Mouse (Mus musculus) heart, postnatal 10 days (tissue): ENCODE measurements around the gene Gm49776. TPM values are rescaled to one million over a fixed set of nuclear protein-coding genes. Genes with fewer than 3 reads are reported as not detected.
"Not testable (repeated sequence)": the region's sequence is repeated elsewhere in the genome, so short reads cannot be mapped to it uniquely, and the experiment has no call there.

Source experiments
- DNase-seq, 2 experiments: peaks; one replicate each; pipeline ENCODE4 v3.0.0; 2021
- intact Hi-C: fragments of 180-260 bp; cut with DNase I; formaldehyde crosslinking; loops from one replicate; pipeline ENCODE4 v1.15.1; 2025
- microRNA-seq, 2 experiments: library from miRNA; unstranded; fragments of <30 nt; microRNA quantifications; one replicate each; pipeline ENCODE4 v1.2.0; 2022
- total RNA-seq, 2 experiments: library from RNA; stranded (reverse); gene quantifications; 2 replicates each; pipeline ENCODE4 v1.2.3; 2021

The Gm49776 gene
- total RNA-seq, 2 experiments from 2014 or later, result not detected

DNA sequence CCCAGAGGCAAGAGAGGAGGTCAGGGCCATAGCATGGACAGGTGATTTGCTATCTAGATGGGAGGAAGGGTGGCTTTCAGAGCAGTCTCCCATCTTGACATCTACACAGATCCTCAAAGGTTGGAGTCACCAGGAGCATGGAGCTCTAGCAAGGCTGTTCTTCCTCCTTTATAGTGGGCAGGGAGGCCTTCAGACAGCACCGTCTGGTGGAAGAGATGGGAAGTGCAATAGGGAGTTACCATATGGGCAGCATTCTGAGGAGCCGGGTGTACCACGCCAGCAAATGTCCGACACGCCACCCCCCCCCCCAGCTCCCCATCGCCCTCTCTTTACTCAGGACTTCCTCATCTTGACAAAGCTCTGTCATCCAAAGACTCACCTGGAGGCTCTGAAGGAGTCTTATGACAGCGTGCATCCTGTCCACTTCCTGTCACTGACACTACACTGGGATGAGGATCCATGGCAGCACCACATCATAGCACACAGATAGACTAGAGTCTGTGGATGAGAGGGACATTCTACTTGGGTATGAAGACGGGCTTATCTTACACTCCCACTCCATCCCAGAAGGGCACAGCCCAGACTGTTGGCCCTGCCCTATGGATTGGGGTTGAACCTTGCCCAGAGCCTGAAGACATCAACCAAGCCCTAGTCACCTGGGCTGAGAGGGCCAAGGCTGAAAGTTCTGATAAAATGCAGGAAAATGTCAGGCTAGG is 47.3 kb downstream of the Gm49776 start:
- peak; percentile 75 to 85 for DNase-seq

DNA sequence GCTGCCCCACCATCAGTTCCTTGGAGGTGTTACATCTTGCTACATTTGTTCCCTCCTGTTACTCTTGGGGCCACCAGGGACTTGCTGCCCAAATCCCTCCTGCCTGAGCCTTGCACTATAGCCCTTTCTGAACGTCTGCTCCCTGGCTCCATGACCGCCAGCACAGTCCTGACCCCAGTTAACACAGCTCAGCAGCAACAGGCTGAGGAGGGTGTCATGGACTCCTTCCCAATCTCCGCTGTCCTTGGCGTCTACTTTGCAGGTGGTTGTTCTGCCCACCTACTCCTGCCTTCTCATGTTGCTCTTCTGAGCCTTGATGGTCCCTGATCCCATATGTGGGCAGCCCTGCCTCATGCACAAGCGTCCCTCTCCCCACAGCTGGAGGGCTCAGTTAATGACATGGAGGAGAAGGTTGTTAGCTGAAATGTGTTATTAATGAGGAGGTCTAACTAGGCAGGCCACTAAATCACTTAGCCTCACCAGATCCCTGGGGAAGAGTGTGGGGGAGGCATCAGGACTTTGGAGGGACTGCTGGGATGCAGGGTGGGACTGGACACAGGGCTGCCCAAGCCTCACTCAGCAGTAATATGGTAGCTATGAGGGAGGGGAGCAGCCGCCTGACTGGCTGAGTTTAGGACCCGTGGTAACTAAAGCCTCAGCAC is 54.6 kb downstream of the Gm49776 start:
- no peak for DNase-seq

More for the DNA sequence above, 47.3 kb downstream of the Gm49776 start:
- intact Hi-C loops, result loop anchor here (1.0 to 2.0 kb wide), 5 partner anchors 38 to 159 kb away; partner anchors contain the start of genes Dgcr6 and Rtn4r

DNA sequence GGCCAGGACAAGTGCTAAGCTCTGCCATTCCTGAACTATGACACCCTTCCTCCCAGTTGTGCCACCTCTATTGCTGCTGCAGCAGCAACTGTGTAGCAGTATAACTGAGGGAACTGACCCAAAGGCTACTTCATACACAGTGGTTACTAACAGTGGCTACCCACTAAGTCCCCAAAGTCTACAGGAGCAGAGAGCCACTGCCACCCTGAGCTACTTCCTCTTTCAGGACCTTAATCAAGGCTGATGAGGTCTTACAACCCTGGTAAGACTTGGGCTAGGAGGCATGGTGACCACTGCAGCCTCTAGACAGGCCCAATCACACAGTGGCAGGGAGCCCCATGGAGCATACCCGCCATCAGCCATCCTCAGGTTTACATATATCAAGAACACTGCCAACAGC is 56.1 kb downstream of the Gm49776 start:
- intact Hi-C loops, result no loop called here
- DNase-seq, result no peak

More for the DNA sequence above, 54.6 kb downstream of the Gm49776 start:
- intact Hi-C loops, result no loop called here

DNA sequence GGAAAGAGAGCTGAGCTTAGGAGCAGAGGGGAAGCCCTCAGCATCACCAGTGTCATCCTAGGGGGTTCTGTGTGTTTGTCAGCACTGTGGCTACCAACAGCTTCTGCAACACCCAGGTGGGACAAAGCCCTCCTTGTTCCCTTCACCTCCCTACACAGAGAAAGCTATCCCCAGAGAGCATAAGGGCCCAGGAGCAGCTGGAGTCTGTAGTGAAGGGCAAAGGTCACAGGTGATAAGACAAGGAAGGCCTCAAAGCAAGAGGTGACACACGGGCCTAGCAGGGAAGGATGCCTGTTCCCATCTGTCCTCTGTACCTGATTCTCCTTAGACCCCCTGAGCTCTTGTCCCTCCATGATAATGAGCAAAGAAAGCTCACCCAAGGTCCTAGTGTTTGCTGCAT is 56.5 kb downstream of the Gm49776 start:
- intact Hi-C loops, result no loop called here
- DNase-seq, result no peak

DNA sequence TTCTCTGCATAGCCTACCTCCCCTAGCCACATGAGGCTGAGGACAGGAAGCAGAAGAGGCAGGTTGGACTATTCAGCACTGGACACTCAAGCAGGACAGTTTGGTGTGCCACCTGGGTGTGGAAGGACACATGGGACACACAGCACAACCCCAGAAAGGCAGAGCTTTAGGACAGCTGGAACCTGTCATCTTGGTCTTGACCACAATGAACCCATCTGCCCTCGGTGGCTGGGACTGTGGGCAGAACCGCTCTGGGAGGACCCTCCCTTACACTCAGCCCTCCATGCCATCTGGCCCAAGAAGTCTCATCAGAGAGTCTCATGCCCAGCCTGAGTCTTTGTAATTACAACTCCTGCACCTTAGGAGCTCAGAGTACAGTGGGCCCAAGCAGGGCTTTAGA is 58.1 kb downstream of the Gm49776 start:
- intact Hi-C loops, result no loop called here
- no peak for DNase-seq

DNA sequence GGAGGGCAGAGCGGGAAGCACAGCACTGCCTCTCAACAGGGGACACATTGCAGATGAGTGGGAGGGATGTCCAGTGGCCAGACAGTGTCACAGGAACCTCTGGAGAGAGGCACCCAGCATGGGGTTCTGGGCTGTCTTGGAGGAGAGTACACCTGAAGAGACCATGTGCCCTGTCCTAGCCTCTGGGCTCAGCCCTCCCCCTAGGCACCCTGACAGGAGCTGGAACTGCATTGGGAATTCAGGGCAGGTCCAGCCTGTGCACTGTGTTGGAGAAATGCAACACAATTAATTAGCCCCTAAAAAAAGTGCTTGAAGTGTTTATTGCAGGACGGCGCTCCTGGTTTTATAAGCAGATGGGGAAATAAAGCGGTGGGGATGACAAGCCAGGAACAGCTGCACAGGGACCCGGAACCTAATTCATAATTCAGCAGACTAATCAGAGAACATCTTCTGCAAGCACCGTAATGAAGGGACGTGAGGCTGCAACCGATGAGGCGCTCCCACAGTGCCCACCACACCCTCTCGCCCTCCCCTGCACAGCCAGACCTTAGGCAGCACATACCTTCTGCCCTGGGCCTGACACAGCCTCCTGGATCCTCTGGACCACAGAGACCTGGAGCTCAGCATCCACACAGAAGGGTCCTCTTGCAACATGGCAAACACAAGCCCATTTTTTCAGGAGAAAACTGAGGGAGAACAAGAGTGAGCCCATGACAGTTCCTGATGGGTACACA is 59.6 kb downstream of the Gm49776 start:
- intact Hi-C loops, result no loop called here
- DNase-seq, result no peak

DNA sequence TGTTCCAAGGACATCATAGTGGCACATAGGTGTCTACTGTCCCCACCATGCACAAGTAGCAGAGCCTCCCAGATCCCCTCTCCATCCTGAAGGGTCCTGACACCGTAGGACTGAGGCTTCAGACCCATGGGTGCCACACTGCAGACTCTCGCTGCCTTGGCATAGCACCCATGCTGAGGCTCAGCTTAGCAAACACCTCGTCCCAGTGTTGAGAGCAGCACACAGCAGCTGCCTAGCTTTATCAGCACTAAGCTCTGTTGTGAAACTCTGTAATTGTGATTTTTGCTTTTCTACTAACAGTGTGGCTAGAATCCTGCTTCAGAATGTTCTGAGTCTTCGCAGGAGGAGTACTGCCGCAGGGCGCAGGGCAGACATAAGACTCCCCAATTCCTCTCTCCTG is 60.2 kb downstream of the Gm49776 start:
- intact Hi-C loops, result no loop called here
- no peak for DNase-seq

DNA sequence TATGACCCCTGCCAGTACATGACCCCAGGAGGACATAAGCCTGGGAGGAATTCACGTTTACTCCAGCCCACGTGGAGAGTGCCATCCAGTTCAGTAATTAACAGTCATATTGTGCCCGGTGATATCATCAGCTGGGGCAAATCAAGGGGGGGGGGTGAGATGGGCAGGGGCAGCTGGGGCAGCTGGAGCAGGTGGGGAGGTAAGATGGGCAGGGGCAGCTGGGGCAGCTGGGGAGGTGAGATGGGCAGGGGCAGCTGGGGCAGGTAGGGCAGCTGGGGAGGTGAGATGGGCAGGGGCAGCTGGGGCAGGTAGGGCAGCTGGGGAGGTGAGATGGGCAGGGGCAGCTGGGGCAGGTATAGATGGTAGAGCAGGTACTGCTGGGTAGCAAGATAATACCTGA is 62.6 kb downstream of the Gm49776 start:
- intact Hi-C loops, DNase-seq: not testable (repeated sequence)

Small RNA genes lying within 50 kb of the gene (microRNA-seq; reads per million reads assigned to microRNA genes)
- gene Gm24572, result 0 to 0.35 reads per million in 2 experiments
- gene Mir1306, result 318 to 335 reads per million in 2 experiments

Other genes with a start within 250 kb of the Gm49776 start
- gene Dgcr6, start 205.5 kb downstream of the Gm49776 start, total RNA-seq, result 10 to 100 TPM; 42.8 to 47.4 TPM
- gene Prodh, start 168.1 kb downstream of the Gm49776 start, total RNA-seq, result 10 to 100 TPM in 1 of 2 experiments, 1 to 10 TPM in 1; 6.4 to 11.4 TPM
- 1 to 10 TPM; 7.7 to 7.9 TPM for gene Rtn4r, start 130.7 kb downstream of the Gm49776 start, total RNA-seq
- not detected for gene Ccdc188, start 40.4 kb downstream of the Gm49776 start, total RNA-seq
- gene Zdhhc8, start 23.2 kb downstream of the Gm49776 start, total RNA-seq, result 10 to 100 TPM; 33.2 to 35.7 TPM
- 10 to 100 TPM; 24.1 to 30.6 TPM for gene Trmt2a, start 9.6 kb downstream of the Gm49776 start, total RNA-seq
- 10 to 100 TPM; 79.1 to 82.9 TPM for gene Ranbp1, start 9.6 kb downstream of the Gm49776 start, total RNA-seq
- 10 to 100 TPM; 26.0 to 27.2 TPM for gene Dgcr8, start 30.9 kb upstream of the Gm49776 start, total RNA-seq
- gene Tango2, start 89.8 kb upstream of the Gm49776 start, total RNA-seq, result 10 to 100 TPM; 62.7 to 65.3 TPM
- 10 to 100 TPM; 25.0 to 33.6 TPM for gene Arvcf, start 89.9 kb upstream of the Gm49776 start, total RNA-seq
- 10 to 100 TPM; 30.0 to 32.0 TPM for gene Txnrd2, start 168.1 kb upstream of the Gm49776 start, total RNA-seq
- 100 to 1,000 TPM; 133 to 156 TPM for gene Comt, start 168.5 kb upstream of the Gm49776 start, total RNA-seq
- 1 to 10 TPM; 6.4 to 6.9 TPM for gene Gnb1l, start 240.4 kb upstream of the Gm49776 start, total RNA-seq
- gene Rtl10, start 240.6 kb upstream of the Gm49776 start, total RNA-seq, result 1 to 10 TPM; 4.0 to 5.6 TPM